Mouse (Mus musculus) macrophage (primary cell): Measurements from ENCODE around the gene Aldob. TPM values are rescaled to one million over a fixed set of nuclear protein-coding genes. Genes with fewer than 3 reads are reported as not detected.

Experiments
- H3K27ac ChIP-seq: fragments of 350-480 bp; formaldehyde crosslinking; 2 replicates; pipeline ENCODE4 v1.9.0; 2021
- H3K36me3 ChIP-seq: fragments of 350-480 bp; formaldehyde crosslinking; 2 replicates; pipeline ENCODE4 v1.9.0; 2021; ENCODE audit errors: inconsistent target
- H3K4me3 ChIP-seq: fragments of 350-480 bp; formaldehyde crosslinking; 2 replicates; pipeline ENCODE4 v1.9.0; 2021; ENCODE audit errors: inconsistent target
- H3K79me2 ChIP-seq: fragments of 350-480 bp; formaldehyde crosslinking; 2 replicates; pipeline ENCODE4 v1.9.0; 2021; ENCODE audit errors: inconsistent target
- WGBS: methylation state at CpG from one replicate; pipeline ENCODE4 v1.1.7; 2026; ENCODE audit warnings: inconsistent platforms; ENCODE audit not compliant: missing documents; 5-methylcytosine and 5-hydroxymethylcytosine counted together
- polyA plus RNA-seq: library from polyadenylated mRNA; stranded (reverse); fragments of 250-400 nt; gene quantifications from 3 replicates; pipeline ENCODE4 v1.2.4, GENCODE M21; 2018; ENCODE audit warnings: inconsistent platforms
- total RNA-seq, 78 experiments: library from RNA; depleted of rRNA; stranded (reverse); fragments of 250-400 nt; gene quantifications; 1 replicate in 9 of 78; 2 replicates in 24 of 78; 3 replicates in 43 of 78; 4 replicates in 2 of 78; pipeline ENCODE4 v1.2.4; 2018; ENCODE audit warnings: inconsistent platforms in 56 of 78

The Aldob gene
- total RNA-seq (2018; cell fraction: chromatin; rRNA removed) = not detected
- not detected for total RNA-seq (2018; cell fraction: cytosol; rRNA removed)
- not detected for total RNA-seq (2018; cell fraction: nucleus; rRNA removed)
- polyA plus RNA-seq = not detected in 3 replicates

- 49% methylated on average over 3 of the region's 3 CpGs for WGBS
- Histone ChIP-seq H3K79me2 (no peaks in the 10 kb centered on the region), H3K27ac (no peak within 1 kb of the TSS), H3K36me3 (no peaks in the 10 kb centered on the region), H3K4me3 (no peak within 1 kb of the TSS)
Measured at GRCm38 (mm10) chr4:49549383-49549782, at the start of gene Aldob. Aldob (minus strand) TSS chr4:49549546.

- no peaks in the 10 kb centered on the region for H3K79me2 ChIP-seq
- H3K36me3 ChIP-seq = no peaks in the 10 kb centered on the region
- WGBS = 1% methylated on average over 74 of the region's 77 CpGs
- H3K4me3 ChIP-seq = no peak within 1 kb of the TSS
- H3K27ac ChIP-seq = no peak within 1 kb of the TSS
Measured at GRCm38 (mm10) chr4:49597183-49598100, 48.1 kb upstream of the Aldob start, which contains the start of gene Tmem246. Tmem246 (minus strand) TSS chr4:49597876.

- 4% methylated on average over 20 of the region's 20 CpGs for WGBS
- Histone ChIP-seq H3K79me2 (no peaks in the 10 kb centered on the region), H3K36me3 (no peaks in the 10 kb centered on the region), H3K27ac (no peak overlapping the region), H3K4me3 (no peak overlapping the region)
Measured at GRCm38 (mm10) chr4:49596846-49597182, 47.5 kb upstream of the Aldob start.

GRCm38 (mm10) chr4:49590152-49590551 lies 40.8 kb upstream of the Aldob start:
- no peaks in the 10 kb centered on the region for H3K79me2 ChIP-seq
- 74% methylated on average over 2 of the region's 2 CpGs for WGBS
- H3K4me3 ChIP-seq = no peak overlapping the region
- no peak overlapping the region for H3K27ac ChIP-seq
- no peaks in the 10 kb centered on the region for H3K36me3 ChIP-seq

GRCm38 (mm10) chr4:49586811-49587210 lies 37.5 kb upstream of the Aldob start:
- Histone ChIP-seq H3K79me2 (no peaks in the 10 kb centered on the region), H3K27ac (no peak overlapping the region), H3K4me3 (no peak overlapping the region), H3K36me3 (no peaks in the 10 kb centered on the region)
- WGBS = 88% methylated on average over 10 of the region's 10 CpGs

GRCm38 (mm10) chr4:49585524-49586101 lies 36.3 kb upstream of the Aldob start:
- no peak overlapping the region for H3K4me3 ChIP-seq
- 84% methylated on average over 7 of the region's 7 CpGs for WGBS
- H3K27ac ChIP-seq = no peak overlapping the region
- no peaks in the 10 kb centered on the region for H3K36me3 ChIP-seq
- no peaks in the 10 kb centered on the region for H3K79me2 ChIP-seq

- Histone ChIP-seq H3K79me2 (no peaks in the 10 kb centered on the region), H3K36me3 (no peaks in the 10 kb centered on the region), H3K27ac (no peak overlapping the region), H3K4me3 (no peak overlapping the region)
- WGBS = 69% methylated on average over 14 of the region's 14 CpGs
Measured at GRCm38 (mm10) chr4:49583965-49584831, 34.9 kb upstream of the Aldob start.

- H3K27ac ChIP-seq = no peak overlapping the region
- H3K79me2 ChIP-seq = no peaks in the 10 kb centered on the region
- H3K36me3 ChIP-seq = no peaks in the 10 kb centered on the region
- H3K4me3 ChIP-seq = no peak overlapping the region
- 35% methylated on average over 4 of the region's 4 CpGs for WGBS
Measured at GRCm38 (mm10) chr4:49581256-49581655, 31.9 kb upstream of the Aldob start.

GRCm38 (mm10) chr4:49572194-49572593 lies 22.8 kb upstream of the Aldob start:
- Histone ChIP-seq H3K4me3 (no peak overlapping the region), H3K36me3 (no peaks in the 10 kb centered on the region), H3K79me2 (no peaks in the 10 kb centered on the region), H3K27ac (no peak overlapping the region)
- 92% methylated on average over 4 of the region's 4 CpGs for WGBS

GRCm38 (mm10) chr4:49567613-49568012 lies 18.3 kb upstream of the Aldob start:
- H3K79me2 ChIP-seq = no peaks in the 10 kb centered on the region
- no peak overlapping the region for H3K27ac ChIP-seq
- H3K36me3 ChIP-seq = no peaks in the 10 kb centered on the region
- WGBS = 23% methylated on average over 3 of the region's 3 CpGs
- no peak overlapping the region for H3K4me3 ChIP-seq

- no peaks in the 10 kb centered on the region for H3K36me3 ChIP-seq
- no peak overlapping the region for H3K27ac ChIP-seq
- no peaks in the 10 kb centered on the region for H3K79me2 ChIP-seq
- no peak overlapping the region for H3K4me3 ChIP-seq
- 80% methylated on average over 20 of the region's 20 CpGs for WGBS
Measured at GRCm38 (mm10) chr4:49559915-49560772, 10.8 kb upstream of the Aldob start.

- Histone ChIP-seq H3K4me3 (no peak overlapping the region), H3K36me3 (no peaks in the 10 kb centered on the region), H3K79me2 (no peaks in the 10 kb centered on the region), H3K27ac (no peak overlapping the region)
- whole genome bisulfite sequencing = 58% methylated on average over 2 of the region's 2 CpGs
Measured at GRCm38 (mm10) chr4:49558181-49558580, 8.8 kb upstream of the Aldob start.

GRCm38 (mm10) chr4:49557375-49557774 lies 8.0 kb upstream of the Aldob start:
- H3K79me2 ChIP-seq = no peaks in the 10 kb centered on the region
- no peak overlapping the region for H3K4me3 ChIP-seq
- H3K27ac ChIP-seq = no peak overlapping the region
- no peaks in the 10 kb centered on the region for H3K36me3 ChIP-seq
- no CpG with 5 or more reads among the region's 7 CpGs for WGBS

GRCm38 (mm10) chr4:49553380-49553779 lies 4.0 kb upstream of the Aldob start:
- Histone ChIP-seq H3K79me2 (no peaks in the 10 kb centered on the region), H3K4me3 (no peak overlapping the region), H3K36me3 (no peaks in the 10 kb centered on the region), H3K27ac (no peak overlapping the region)
- WGBS = 91% methylated on average over 5 of the region's 5 CpGs
